Mouse (Mus musculus) spleen, embryonic (tissue): ENCODE data around the gene Mybpc2.

Experiments
- CTCF ChIA-PET: fragments of 350-600 bp; sonication (Branson Sonifier 250); formaldehyde crosslinking; loops from one replicate; lab custom pipeline; 2022; lab: Charles Lee

Mybpc2 gene

GRCm38 (mm10) chr7:44491391-44491790, 33.1 kb downstream of the Mybpc2 start:
- CTCF ChIA-PET = no interaction called here

GRCm38 (mm10) chr7:44490281-44490680, 34.2 kb downstream of the Mybpc2 start:
- CTCF ChIA-PET = interaction anchor here (0.6 kb wide), 1 partner anchor 11 kb away, joined by 14 read pairs; no protein-coding TSS in a partner anchor

GRCm38 (mm10) chr7:44488545-44488944, 35.9 kb downstream of the Mybpc2 start:
- CTCF ChIA-PET = no interaction called here

GRCm38 (mm10) chr7:44487936-44488335, 36.5 kb downstream of the Mybpc2 start:
- CTCF ChIA-PET = interaction anchor here (0.5 to 0.6 kb wide), 2 partner anchors 14 to 131 kb away, joined by 5 to 6 read pairs; no protein-coding TSS in a partner anchor

GRCm38 (mm10) chr7:44486927-44487575, 37.4 kb downstream of the Mybpc2 start:
- CTCF ChIA-PET = no interaction called here

- CTCF ChIA-PET = no interaction called here
These were observed 38.8 kb downstream of the Mybpc2 start for GRCm38 (mm10) chr7:44485572-44486195.

- CTCF ChIA-PET = interaction anchor here (0.6 to 0.7 kb wide), 3 partner anchors 89 to 226 kb away, joined by 3 to 6 read pairs (median 5); partner anchors contain the start of gene 1700008O03Rik
These were observed 39.5 kb downstream of the Mybpc2 start for GRCm38 (mm10) chr7:44484841-44485571.

GRCm38 (mm10) chr7:44484109-44484508, 40.3 kb downstream of the Mybpc2 start:
- CTCF ChIA-PET = interaction anchor here (0.8 kb wide), 1 partner anchor 1457 kb away, joined by 15 read pairs; no protein-coding TSS in a partner anchor

GRCm38 (mm10) chr7:44482836-44483435, 41.5 kb downstream of the Mybpc2 start:
- CTCF ChIA-PET = no interaction called here

- CTCF ChIA-PET = interaction anchor here (0.6 to 0.9 kb wide), 2 partner anchors 24 to 45 kb away, joined by 7 to 11 read pairs; no protein-coding TSS in a partner anchor
These were observed 49.3 kb downstream of the Mybpc2 start for GRCm38 (mm10) chr7:44475046-44475614.

- CTCF ChIA-PET = interaction anchor here (0.6 to 0.9 kb wide), 2 partner anchors 23 to 44 kb away, joined by 7 to 11 read pairs; no protein-coding TSS in a partner anchor
These were observed 50.0 kb downstream of the Mybpc2 start for GRCm38 (mm10) chr7:44474419-44474818.

- CTCF ChIA-PET = interaction anchor here (0.6 kb wide), 1 partner anchor 36 kb away, joined by 3 read pairs; no protein-coding TSS in a partner anchor
These were observed 51.4 kb downstream of the Mybpc2 start for GRCm38 (mm10) chr7:44472961-44473646.

- CTCF ChIA-PET = interaction anchor here (0.6 kb wide), 1 partner anchor 35 kb away, joined by 3 read pairs; no protein-coding TSS in a partner anchor
These were observed 51.9 kb downstream of the Mybpc2 start for GRCm38 (mm10) chr7:44472558-44472885.

- CTCF ChIA-PET = interaction anchor here (0.6 kb wide), 3 partner anchors 35 to 53 kb away, joined by 3 to 4 read pairs (median 3); no protein-coding TSS in a partner anchor
These were observed 52.4 kb downstream of the Mybpc2 start for GRCm38 (mm10) chr7:44471880-44472557.

GRCm38 (mm10) chr7:44470696-44471612, 53.5 kb downstream of the Mybpc2 start:
- CTCF ChIA-PET = no interaction called here

- CTCF ChIA-PET = no interaction called here
These were observed 54.5 kb downstream of the Mybpc2 start for GRCm38 (mm10) chr7:44469677-44470675.

- CTCF ChIA-PET = no interaction called here
These were observed 55.7 kb downstream of the Mybpc2 start for GRCm38 (mm10) chr7:44468644-44469285.
